Mouse (Mus musculus) liver, adult 2 months (tissue): ENCODE results near the gene Cdh13.

Source experiments
- CTCF ChIP-seq: fragments of 200-500 bp; IDR thresholded peaks from 2 replicates; pipeline ENCODE4 v1.5.1; 2011; ENCODE audit warnings: low read depth, low read length, control low read depth
- POLR2A ChIP-seq: fragments of 200-500 bp; IDR thresholded peaks from 2 replicates; pipeline ENCODE4 v1.6.1; 2011; ENCODE audit warnings: low read length, control low read depth; ENCODE audit not compliant: insufficient read depth; ENCODE audit errors: extremely low read depth

- TF ChIP-seq CTCF (no peak), POLR2A (no peak)
These were observed 121.3 kb downstream of the Cdh13 start for GRCm38 (mm10) chr8:118404836-118405235.
